Comparison of ENCODE assay signal across 8 mouse cellular contexts in the genomic region with DNA sequence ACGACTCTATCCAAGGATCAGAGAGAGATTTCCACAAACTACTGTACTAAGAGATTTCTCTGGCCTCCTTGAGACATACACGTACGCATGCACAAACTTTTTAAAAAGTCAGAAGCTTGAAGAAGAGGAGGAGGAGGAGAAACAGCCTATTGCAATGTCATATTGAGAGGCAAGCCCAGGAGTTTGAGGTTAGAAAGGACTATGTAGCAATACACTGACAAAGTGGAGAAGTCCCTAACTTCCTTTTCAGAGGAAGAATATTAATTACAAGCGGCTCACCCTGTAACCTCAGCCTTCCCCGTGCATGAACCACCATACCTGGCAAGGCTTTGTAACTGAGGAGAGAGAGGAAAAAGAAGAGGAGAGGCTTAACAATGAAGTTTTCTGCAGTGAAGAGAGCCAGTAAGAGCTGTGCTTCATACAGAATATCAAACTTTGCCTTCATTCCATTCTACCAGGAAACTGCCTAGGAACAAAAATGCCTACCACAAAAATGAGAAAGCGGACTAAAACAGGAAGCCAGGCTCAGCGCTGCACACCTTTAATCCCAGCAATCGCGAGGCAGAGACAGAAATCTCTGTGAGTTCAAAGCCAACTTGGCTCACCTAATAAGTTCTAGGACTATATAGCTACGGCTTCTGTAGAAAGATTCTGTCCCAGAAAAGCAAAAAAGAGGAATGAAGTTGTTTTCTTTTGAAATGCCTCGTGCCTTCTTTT. TPM values are rescaled to one million over a fixed set of nuclear protein-coding genes. Genes with fewer than 3 reads are reported as not detected.
DNase-seq lines count a peak whose midpoint lies in the region; ATAC-seq and TF ChIP-seq lines count a peak whose summit lies in the region.

No protein-coding gene starts in this region.

- H3K27me3 ChIP-seq in kidney, adult 2 months (replicated peaks; ENCODE audit: control insufficient read depth, insufficient read depth, low read length) = no peaks in the 10 kb centered on the region
- H3K27me3 ChIP-seq in midbrain, embryonic 16.5 days (ENCODE audit: control insufficient read depth, insufficient read depth, low read depth, low read length) = no peaks in the 10 kb centered on the region

- DNase-seq in kidney, adult 2 months = no peak
- no peak for DNase-seq in kidney, postnatal 36 days
- DNase-seq in adrenal gland, adult 18-20 months (ENCODE audit: low spot score in 2 of 2) = no peak
- no peak for DNase-seq in kidney, adult 9 months
- DNase-seq in layer of hippocampus, adult 11-12 months (ENCODE audit: low spot score) = no peak

- WGBS in kidney, adult 2 months = 23% methylated on average over 11 of the region's 11 CpGs
- WGBS in midbrain, embryonic 16.5 days = 33% methylated on average over 11 of the region's 11 CpGs

- TF ChIP-seq CTCF in kidney, adult 2 months (conservative IDR thresholded peaks at IDR 0.05; ENCODE audit: insufficient read depth, insufficient read length, low read depth, low read length) = no peak

- peak overlapping the region; percentile 71; the same call in 1 of the 2 replicates for H3K27ac ChIP-seq in kidney, adult 2 months (ENCODE audit: insufficient read depth, low read depth, low read length)
- H3K27ac ChIP-seq in midbrain, embryonic 16.5 days (ENCODE audit: low read length) = no peak overlapping the region

- H3K4me2 ChIP-seq in midbrain, embryonic 16.5 days (ENCODE audit: low read length) = peak overlapping the region; percentile 88

- peak overlapping the region; percentile 81 for H3K4me3 ChIP-seq in kidney, adult 2 months (ENCODE audit: insufficient read depth, low read depth, low read length)
- peak overlapping the region; percentile 90 for H3K4me3 ChIP-seq in midbrain, embryonic 16.5 days (ENCODE audit: low read depth, low read length)

- H3K36me3 ChIP-seq in kidney, adult 2 months (ENCODE audit: control insufficient read depth, insufficient read depth, low read length) = no peaks in the 10 kb centered on the region
- no peaks in the 10 kb centered on the region for H3K36me3 ChIP-seq in midbrain, embryonic 16.5 days (ENCODE audit: control insufficient read depth, insufficient read depth, low read length)

- no peaks in the 10 kb centered on the region for H3K9me3 ChIP-seq in midbrain, embryonic 16.5 days (replicated peaks; ENCODE audit: control insufficient read depth, low read length, poor library complexity, severe bottlenecking)

- peak; percentile 10 for ATAC-seq in activated CD4-positive, CD25-positive, alpha-beta regulatory T cell, adult 4 months
- ATAC-seq in inflammation-experienced regulatory T-cells, adult 6 months = peak; percentile 4
- no peak for ATAC-seq in midbrain, embryonic 16.5 days

- no peak for TF ChIP-seq POLR2A in kidney, adult 2 months (IDR thresholded peaks at IDR 0.05; ENCODE audit: low read depth, low read length)

- H3K4me1 ChIP-seq in kidney, adult 2 months (ENCODE audit: control insufficient read depth, insufficient read depth, low read length) = peaks cover 9% of the 10 kb centered on the region; the same call in 1 of the 2 replicates
- H3K4me1 ChIP-seq in midbrain, embryonic 16.5 days (ENCODE audit: control insufficient read depth, insufficient read depth, low read length) = peaks cover 26% of the 10 kb centered on the region

- H3K9ac ChIP-seq in midbrain, embryonic 16.5 days (ENCODE audit: low read depth, low read length) = peak overlapping the region; percentile 53; the same call in 1 of the 2 replicates

RNA-seq across cellular contexts. Expression of a gene that starts 0.5 kb away (rescaled TPM):
- polyA plus RNA-seq in kidney, adult 2 months (2012; rRNA removed) = 5.7 and 7.4 TPM in 2 replicates
- polyA plus RNA-seq in activated CD4-positive, CD25-positive, alpha-beta regulatory T cell, adult 4 months (2017; shearing (Covaris generic)) = 1 to 10 TPM; 1.2 to 2.0 TPM
- polyA plus RNA-seq in inflammation-experienced regulatory T-cells, adult 6 months (2017; shearing (Covaris generic)) = 1 to 10 TPM; 1.3 to 2.2 (median 2.0) TPM
- polyA plus RNA-seq in midbrain, embryonic 16.5 days (2015; fragmentation: Nextera tagmentation; extraction: Ambion mirVana) = 8.7 and 9.2 TPM in 2 replicates
- total RNA-seq in adrenal gland, adult 18-20 months (2021) = 10 to 100 TPM; 15.2 to 16.4 TPM

RNA-seq across cellular contexts. Expression of a gene that starts 28.2 kb away (rescaled TPM):
- 63.7 and 76.5 TPM in 2 replicates for polyA plus RNA-seq in kidney, adult 2 months (2012; rRNA removed)
- polyA plus RNA-seq in activated CD4-positive, CD25-positive, alpha-beta regulatory T cell, adult 4 months (2017; shearing (Covaris generic)) = 10 to 100 TPM; 27.8 to 34.9 TPM
- polyA plus RNA-seq in inflammation-experienced regulatory T-cells, adult 6 months (2017; shearing (Covaris generic)) = 10 to 100 TPM; 30.5 to 42.4 (median 37.2) TPM
- 14.2 and 16.7 TPM in 2 replicates for polyA plus RNA-seq in midbrain, embryonic 16.5 days (2015; fragmentation: Nextera tagmentation; extraction: Ambion mirVana)
- 10 to 100 TPM; 51.9 to 57.5 TPM for total RNA-seq in adrenal gland, adult 18-20 months (2021)

RNA-seq across cellular contexts. Expression of a gene that starts 34.7 kb away (rescaled TPM):
- polyA plus RNA-seq in kidney, adult 2 months (2012; rRNA removed) = 0.04 TPM in 1 of 2 replicates, not detected in the other
- not detected for polyA plus RNA-seq in activated CD4-positive, CD25-positive, alpha-beta regulatory T cell, adult 4 months (2017; shearing (Covaris generic))
- polyA plus RNA-seq in inflammation-experienced regulatory T-cells, adult 6 months (2017; shearing (Covaris generic)) = not detected
- polyA plus RNA-seq in midbrain, embryonic 16.5 days (2015; fragmentation: Nextera tagmentation; extraction: Ambion mirVana) = 0.06 TPM in 1 of 2 replicates, not detected in the other
- not detected for total RNA-seq in adrenal gland, adult 18-20 months (2021)

RNA-seq across cellular contexts. Expression of a gene that starts 37.7 kb away (rescaled TPM):
- 32.8 and 32.9 TPM in 2 replicates for polyA plus RNA-seq in kidney, adult 2 months (2012; rRNA removed)
- polyA plus RNA-seq in activated CD4-positive, CD25-positive, alpha-beta regulatory T cell, adult 4 months (2017; shearing (Covaris generic)) = 10 to 100 TPM; 24.2 to 34.4 TPM
- polyA plus RNA-seq in inflammation-experienced regulatory T-cells, adult 6 months (2017; shearing (Covaris generic)) = 10 to 100 TPM; 24.2 to 35.2 (median 24.9) TPM
- polyA plus RNA-seq in midbrain, embryonic 16.5 days (2015; fragmentation: Nextera tagmentation; extraction: Ambion mirVana) = 11.4 and 15.3 TPM in 2 replicates
- total RNA-seq in adrenal gland, adult 18-20 months (2021) = 10 to 100 TPM; 19.2 to 38.5 TPM

RNA-seq across cellular contexts. Expression of a gene that starts 59.4 kb away (rescaled TPM):
- 67.8 and 73.1 TPM in 2 replicates for polyA plus RNA-seq in kidney, adult 2 months (2012; rRNA removed)
- not detected for polyA plus RNA-seq in activated CD4-positive, CD25-positive, alpha-beta regulatory T cell, adult 4 months (2017; shearing (Covaris generic))
- polyA plus RNA-seq in inflammation-experienced regulatory T-cells, adult 6 months (2017; shearing (Covaris generic)) = not detected
- polyA plus RNA-seq in midbrain, embryonic 16.5 days (2015; fragmentation: Nextera tagmentation; extraction: Ambion mirVana) = 74.1 and 89.4 TPM in 2 replicates
- total RNA-seq in adrenal gland, adult 18-20 months (2021) = 10 to 100 TPM in 1 of 2 experiments, 1 to 10 TPM in 1; 8.5 to 12.6 TPM
